Mouse (Mus musculus): ENCODE data around the gene Ryr3. TPM values are rescaled to one million over a fixed set of nuclear protein-coding genes. Genes with fewer than 3 reads are reported as not detected.

Gene Ryr3
- 10 to 100 TPM; 59.0 to 73.2 TPM for total RNA-seq (2021)
- long read RNA-seq, experiment 1, partial matches to known transcripts: 6 of 16 reads
- long read RNA-seq, experiment 1, other reads (novel, unspliced or antisense): 9 of 16 reads
- long read RNA-seq, experiment 2, partial matches to known transcripts: 3 of 9 reads
- long read RNA-seq, experiment 2, other reads (novel, unspliced or antisense): 4 of 9 reads

DNA sequence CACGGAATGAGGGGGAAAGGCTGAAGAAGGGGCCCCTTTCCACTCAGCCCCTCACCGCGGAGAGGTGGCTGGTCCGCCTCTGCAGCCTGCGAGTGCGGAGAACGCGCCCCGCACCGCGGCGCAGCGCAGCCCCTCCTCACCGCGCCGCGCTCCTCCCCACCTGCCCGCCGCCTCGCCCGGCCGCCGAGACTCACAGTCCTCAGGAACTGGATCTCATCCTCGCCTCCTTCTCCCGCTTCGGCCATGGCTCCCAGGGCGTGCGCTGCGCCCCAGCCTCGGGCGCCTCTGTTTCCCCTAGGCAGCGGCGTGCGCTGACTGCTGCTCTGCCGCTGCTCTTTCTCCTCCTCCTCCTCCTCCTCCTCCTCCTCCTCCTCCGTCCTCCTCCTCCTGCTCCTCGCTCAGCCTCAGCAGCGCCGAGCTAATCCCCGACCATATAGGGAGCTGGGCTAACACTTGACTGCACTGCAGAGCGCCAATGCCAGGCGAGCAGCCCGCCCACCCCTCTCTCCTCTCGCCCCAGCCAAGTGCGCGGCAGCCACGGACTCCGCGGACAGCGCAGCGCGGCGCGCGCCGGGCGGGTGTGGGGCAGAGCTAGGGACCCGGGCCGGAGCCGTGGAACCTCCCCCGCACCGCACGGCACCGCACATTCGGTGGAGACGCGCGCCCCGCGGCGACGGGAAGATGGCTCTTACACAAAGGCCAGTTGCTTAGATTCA, at the start of gene Ryr3:
Ryr3 (minus strand) TSS at position 351 of the 716 bp plus-strand sequence.
- DNase-seq (ENCODE audit: low spot score in 2 of 2): peak in 1 of 2 experiments; percentile 28

DNA sequence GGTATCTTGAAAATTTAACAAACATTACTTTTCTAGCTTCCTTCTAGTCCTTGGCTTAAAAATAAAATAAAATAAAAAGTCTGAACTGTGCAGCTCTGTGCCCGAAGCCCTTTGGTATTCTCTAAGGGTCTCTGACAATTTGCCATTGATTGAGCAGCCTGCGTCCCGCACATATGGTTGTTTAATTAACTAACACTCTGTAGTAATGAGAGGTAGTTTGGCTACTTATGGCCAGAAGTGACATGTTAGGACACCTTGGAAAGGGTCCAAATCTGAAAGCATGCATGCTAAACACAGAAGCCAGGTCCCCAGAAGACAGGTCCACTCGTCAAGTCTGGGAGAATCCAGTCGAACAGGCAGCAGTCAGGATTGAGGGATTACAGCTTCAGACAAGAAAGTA, 22.0 kb upstream of the Ryr3 start:
- no peak for DNase-seq (ENCODE audit: low spot score in 2 of 2)

DNA sequence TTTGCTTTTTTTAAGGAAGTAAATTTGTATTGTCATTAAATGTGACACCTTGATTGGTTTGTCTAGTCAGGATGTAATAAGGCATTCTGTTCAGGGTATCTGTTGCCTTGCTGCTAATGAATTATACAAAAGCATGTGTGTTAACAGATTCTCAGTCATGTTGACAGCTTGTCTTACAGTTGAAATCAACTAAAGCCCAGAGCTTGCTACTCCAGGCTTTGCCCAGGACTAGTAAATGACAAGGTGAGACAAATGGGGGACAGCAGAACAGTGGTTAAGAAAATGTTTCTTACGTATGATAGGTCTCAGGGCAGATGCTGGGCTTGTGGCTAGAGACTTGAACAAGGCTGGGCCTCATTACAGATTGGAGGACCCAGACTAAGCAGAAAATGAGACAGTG, 20.1 kb upstream of the Ryr3 start:
- no peak for DNase-seq (ENCODE audit: low spot score in 2 of 2)

- no peak for DNase-seq (ENCODE audit: low spot score in 2 of 2)
Measured at GRCm38 (mm10) chr2:113234559-113234958, 17.7 kb upstream of the Ryr3 start.

- no peak for DNase-seq (ENCODE audit: low spot score in 2 of 2)
Measured at GRCm38 (mm10) chr2:113233356-113233755, 16.5 kb upstream of the Ryr3 start.

- DNase-seq (ENCODE audit: low spot score in 2 of 2): no peak
Measured at GRCm38 (mm10) chr2:113216105-113216745, 671 bp downstream of the Ryr3 start.

- no peak for DNase-seq (ENCODE audit: low spot score in 2 of 2)
Measured at GRCm38 (mm10) chr2:113210023-113210422, 6.9 kb downstream of the Ryr3 start.

GRCm38 (mm10) chr2:113209263-113209662, 7.6 kb downstream of the Ryr3 start:
- no peak for DNase-seq (ENCODE audit: low spot score in 2 of 2)

DNA sequence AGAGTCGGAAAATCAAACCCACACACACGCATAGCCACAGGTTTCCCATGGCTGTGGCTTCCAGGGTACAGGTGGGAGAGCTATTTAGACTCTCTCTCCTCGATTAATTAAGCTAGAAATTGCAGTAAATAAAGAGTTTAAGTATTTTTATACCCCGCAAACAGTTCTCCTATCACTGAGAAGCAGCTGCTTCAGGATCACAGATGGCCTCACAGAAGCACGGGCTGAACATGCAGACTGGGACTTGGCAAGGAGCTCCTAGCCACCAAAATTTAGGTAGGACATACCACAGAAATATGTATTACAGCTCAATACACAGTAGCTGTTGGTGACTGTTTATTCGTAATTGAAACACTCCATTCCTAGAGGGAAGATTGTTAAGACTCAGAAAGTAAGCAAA, 14.0 kb downstream of the Ryr3 start:
- DNase-seq (ENCODE audit: low spot score in 2 of 2): no peak

DNA sequence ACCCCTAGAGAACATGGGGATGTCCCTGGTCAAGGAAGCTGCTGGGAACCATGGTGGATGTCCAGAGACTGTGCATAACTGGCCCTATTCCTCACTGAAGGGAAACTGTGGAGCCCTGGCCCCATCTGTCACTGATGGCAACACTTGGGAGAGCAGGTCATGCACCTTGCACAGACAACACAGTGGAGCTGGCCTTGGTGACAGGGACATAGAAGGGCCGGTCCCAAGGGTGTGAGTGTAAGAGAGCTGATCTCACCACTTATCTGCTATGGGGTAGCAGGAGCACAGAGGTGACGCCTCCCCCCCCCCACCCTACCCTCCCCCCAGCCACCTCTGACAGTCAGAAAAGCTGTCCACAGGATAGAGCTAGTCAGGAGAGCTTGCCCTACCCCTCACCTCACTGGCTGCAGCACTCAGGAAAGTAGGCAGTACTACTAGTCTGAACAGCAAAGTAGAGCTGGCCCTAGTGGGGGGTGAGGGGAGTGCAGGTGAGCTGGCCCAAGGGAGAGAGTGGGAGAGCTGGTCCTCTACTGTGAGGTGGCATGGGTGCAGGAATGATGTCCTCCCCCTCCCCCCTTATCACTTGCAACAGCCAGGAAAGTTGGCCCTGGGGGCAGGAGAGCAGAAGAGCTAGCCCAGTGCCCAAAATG, 17.7 kb downstream of the Ryr3 start:
- DNase-seq (ENCODE audit: low spot score in 2 of 2): no peak

DNA sequence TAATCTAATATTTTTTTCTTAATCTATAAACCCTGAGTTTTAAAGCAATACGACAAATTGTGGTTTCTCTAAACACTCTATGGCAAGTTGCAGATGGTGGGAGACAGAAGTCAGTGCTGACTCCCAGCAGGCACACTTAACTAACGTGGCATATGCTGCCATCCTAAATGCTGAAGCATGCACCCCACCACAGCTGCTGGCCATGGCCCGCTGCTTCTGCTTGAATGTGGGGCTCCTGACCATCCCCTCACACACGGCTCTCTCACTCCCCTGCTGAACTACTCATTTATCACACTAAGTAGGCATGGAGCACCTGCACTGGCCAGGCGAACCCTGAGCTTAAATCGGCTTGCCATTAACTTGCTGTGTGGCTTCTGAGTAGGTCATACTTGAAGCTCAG, 29.7 kb downstream of the Ryr3 start:
- DNase-seq (ENCODE audit: low spot score in 2 of 2): no peak

GRCm38 (mm10) chr2:113181701-113182100, 35.2 kb downstream of the Ryr3 start:
- DNase-seq (ENCODE audit: low spot score in 2 of 2): no peak

DNA sequence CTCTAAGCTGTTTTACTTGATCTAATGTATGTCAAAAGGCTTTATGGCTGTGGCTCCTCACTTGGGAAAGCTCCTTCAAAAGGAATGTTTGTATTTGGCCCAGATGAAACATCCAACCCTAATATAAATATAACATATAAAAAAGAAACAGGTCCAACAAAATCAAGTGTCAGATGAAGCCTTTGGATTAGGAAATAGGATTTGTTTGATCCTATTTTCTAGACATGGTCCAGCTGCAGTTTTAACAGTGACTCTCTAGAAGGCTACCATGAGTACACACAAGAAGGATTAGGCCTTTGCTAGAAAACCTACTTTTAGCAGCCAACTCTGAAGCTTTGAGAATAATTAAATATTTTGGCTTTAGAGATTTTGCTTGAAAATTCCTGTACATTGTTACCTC, 38.8 kb downstream of the Ryr3 start:
- DNase-seq (ENCODE audit: low spot score in 2 of 2): no peak

DNA sequence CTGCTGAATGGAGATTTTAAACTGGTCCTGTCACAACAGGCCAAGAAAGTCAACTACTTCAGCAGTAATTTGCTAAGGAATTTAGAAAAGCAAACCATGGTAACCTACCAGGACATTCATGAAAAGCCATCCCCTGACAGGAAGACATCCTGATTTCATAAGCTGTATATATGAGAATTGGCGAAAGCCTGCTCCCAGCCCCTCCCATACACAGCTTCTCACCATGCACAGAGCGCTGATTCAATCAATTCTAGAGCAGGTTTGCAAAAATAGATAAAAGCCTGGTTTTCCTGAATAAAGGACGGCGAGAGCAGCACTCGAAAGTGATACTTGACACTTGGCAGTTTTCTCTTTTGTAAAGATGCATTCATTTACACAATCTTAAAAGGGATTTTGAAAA, 40.6 kb downstream of the Ryr3 start:
- no peak for DNase-seq (ENCODE audit: low spot score in 2 of 2)

DNA sequence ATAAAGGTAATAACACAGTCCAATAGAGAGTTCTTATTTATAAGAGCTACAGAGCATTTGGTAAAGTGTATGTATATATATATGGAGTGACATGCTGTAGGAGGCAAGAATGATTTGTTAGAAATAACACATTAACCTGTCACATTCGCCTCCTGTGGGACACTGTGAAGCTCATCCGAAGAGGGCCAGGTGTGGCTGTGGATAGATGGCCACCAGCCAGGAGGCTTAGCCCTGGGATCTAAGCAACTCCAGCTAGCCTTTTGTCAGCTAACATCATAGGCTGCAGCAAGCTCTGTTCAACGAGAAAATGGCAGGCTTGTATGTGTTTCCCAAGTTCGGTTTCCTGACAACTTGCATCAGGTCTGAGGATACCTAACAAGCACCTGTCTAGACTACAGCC, 48.8 kb downstream of the Ryr3 start:
- DNase-seq (ENCODE audit: low spot score in 2 of 2): no peak

DNA sequence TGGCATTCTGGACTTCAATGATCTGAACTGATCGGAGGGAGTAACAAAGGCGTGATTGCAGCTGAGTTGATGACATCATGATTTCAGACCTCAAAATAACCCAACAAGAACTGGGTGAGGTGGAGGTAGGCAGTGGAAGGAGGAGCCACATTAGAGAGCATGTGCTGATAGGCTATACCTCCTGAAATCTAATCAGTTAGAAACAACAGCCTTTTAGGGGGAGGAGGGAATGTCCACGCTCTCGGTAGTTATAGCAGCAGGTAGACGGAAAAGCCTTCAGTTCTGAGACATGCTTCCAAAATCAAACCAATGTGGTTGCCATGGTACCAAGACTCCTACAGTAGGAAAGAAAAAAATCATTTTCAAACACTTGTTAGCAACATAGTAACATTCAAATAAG, 55.4 kb downstream of the Ryr3 start:
- no peak for DNase-seq (ENCODE audit: low spot score in 2 of 2)

GRCm38 (mm10) chr2:113137766-113138165, 79.1 kb downstream of the Ryr3 start:
- no peak for DNase-seq (ENCODE audit: low spot score in 2 of 2)

DNA sequence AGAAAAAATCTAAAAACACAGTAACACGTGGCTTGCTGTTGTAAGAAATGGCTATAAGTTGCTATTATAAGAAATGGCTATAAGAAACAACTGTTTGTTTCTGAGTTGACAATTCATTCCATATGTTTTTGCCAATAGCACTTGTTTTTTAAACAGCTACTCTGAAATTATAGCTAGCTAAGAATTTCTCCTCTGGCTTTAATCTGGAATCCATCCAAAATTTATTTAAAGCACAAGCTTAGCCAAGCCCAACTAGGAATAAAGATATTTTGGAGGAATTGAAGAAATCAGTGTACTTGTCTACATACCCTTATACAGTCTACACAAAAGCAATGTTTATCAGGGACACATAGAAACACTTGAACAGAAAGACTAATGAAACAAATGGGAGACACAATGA, 93.4 kb downstream of the Ryr3 start:
- DNase-seq (ENCODE audit: low spot score in 2 of 2): no peak

GRCm38 (mm10) chr2:113119080-113119479, 97.8 kb downstream of the Ryr3 start:
- no peak for DNase-seq (ENCODE audit: low spot score in 2 of 2)

GRCm38 (mm10) chr2:113116788-113117187, 100.1 kb downstream of the Ryr3 start:
- DNase-seq (ENCODE audit: low spot score in 2 of 2): no peak

DNA sequence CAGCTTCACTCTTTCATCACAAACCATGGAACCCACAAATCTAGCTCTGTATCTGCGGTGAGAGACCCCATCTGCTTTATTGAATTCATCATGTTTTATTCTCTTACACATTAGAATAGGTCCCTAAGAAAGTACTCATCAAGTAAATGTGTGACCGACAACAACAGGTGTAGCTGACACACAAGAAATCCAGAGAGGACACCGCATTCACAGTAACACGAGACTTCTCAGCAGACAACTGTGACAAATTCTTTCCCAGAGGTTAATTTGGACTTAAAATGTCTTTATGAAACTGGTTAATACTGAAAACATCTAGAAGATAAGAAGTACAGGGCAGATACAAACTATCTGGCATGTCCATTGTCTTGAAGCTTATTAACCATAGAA, 101.0 kb downstream of the Ryr3 start:
- DNase-seq (ENCODE audit: low spot score in 2 of 2): no peak

GRCm38 (mm10) chr2:113115248-113115896, 101.5 kb downstream of the Ryr3 start:
- DNase-seq (ENCODE audit: low spot score in 2 of 2): peak in 1 of 2 experiments; percentile 18

All from gastrocnemius, postnatal 4 days (tissue).